Mouse (Mus musculus): ENCODE measurements around the gene Trim25. TPM values are rescaled to one million over a fixed set of nuclear protein-coding genes. Genes with fewer than 3 reads are reported as not detected.
"Not testable (repeated sequence)": the region's sequence is repeated elsewhere in the genome, so short reads cannot be mapped to it uniquely, and the experiment has no call there.

The Trim25 gene
- total RNA-seq, 2 experiments from 2014 or later: 4.0 to 5.2 TPM

DNA sequence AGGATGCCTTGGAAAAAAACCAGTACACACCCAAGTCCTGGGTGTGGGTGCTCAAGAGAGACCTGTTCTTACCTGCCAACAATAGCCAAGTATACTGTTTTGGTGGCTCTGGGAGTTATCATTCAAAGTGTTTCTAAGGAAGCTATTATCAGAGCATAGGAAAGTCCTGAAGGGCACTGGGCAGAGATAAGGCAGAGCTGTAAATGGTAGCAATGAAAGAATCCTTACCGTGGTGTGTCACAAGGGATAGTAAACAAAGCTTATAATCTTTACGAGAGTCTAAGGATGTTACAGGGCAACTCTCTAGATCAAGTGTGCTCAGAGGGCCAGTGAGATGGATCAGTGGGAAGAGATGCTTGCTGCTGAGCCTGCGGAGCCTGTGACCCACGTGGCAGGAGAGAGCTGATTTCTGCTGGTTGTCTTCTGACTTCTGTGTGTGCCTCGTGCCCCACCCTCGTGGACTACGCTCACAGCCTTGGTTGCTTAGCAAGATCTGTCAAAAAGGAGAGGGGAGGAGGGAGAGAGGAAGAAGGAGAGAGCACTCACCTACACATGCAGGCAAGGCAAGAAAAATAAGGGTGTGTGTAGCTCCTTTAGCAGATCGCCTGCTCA is 23.1 kb downstream of the Trim25 start:
- DNase-seq (ENCODE audit: low spot score in 2 of 2): no peak

DNA sequence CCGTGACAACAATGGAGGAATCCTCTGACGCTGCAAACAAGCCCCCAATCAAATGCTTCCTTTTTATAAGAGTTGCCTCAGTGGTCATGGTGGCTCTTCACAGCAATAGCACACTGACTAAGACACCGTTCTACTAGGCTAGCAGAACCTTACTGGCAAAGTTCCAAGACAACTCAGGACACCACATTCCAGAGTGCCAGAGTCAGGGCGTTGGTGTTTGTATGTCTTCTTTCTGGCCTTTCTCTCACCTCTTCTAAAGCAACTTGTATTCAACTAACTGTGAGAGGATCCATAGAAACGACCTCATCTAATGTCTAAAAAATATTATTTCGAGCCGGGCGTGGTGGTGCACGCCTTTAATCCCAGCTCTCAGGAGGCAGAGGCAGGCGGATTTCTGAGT is 24.3 kb downstream of the Trim25 start:
- no peak for DNase-seq (ENCODE audit: low spot score in 2 of 2)

DNA sequence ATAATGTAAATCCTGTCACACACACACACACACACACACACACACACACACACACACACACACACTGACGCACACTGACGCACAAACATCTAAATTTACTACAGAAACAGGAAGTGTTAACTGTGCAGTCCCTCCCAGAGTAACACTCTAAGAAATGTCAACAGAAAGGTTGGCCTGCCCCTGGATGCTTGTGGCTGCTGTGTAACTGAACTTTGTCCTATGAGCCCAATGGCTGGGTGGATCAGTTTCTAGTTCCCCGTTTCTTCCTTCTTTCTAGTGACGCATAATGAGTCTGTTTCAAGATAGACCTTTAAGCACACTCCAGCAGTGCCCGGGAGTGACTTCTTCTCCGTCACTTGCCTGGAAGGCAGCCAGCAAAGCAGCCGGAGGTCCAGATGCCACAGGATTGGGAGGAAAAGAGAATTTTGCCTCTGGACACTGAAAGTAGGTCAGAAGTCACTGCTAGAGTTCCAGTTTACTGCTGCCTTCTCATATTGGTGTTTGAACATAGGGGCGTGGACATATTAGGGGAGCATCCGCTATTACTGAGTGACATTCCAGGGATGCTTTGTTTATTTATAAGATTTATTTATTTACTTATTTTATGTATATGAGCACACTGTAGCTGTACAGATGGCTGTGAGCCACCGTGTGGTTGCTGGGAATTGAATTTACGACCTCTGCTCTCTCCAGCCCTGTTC is 25.2 kb downstream of the Trim25 start:
- peak in 1 of 2 experiments; percentile 15 for DNase-seq (ENCODE audit: low spot score in 2 of 2)

DNA sequence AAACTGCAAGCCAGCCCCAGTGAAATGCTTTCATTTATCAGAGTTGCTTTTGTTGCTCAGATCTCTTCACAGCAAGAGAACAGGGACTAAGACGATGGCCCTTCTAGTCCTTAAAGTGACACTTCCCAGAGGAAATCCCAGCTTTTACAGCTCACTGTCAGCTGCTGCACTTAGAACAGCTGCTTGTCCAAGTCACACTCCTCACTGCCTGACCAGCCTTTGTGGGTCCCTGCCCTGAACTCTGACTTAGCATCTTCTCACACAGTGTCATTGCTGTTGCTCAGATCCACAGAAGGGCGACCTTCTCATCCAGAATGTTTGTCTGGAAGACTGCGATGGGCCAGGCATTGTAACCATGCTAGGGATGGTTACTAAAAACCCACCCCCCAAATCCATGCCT is 26.4 kb downstream of the Trim25 start:
- DNase-seq (ENCODE audit: low spot score in 2 of 2): no peak

DNA sequence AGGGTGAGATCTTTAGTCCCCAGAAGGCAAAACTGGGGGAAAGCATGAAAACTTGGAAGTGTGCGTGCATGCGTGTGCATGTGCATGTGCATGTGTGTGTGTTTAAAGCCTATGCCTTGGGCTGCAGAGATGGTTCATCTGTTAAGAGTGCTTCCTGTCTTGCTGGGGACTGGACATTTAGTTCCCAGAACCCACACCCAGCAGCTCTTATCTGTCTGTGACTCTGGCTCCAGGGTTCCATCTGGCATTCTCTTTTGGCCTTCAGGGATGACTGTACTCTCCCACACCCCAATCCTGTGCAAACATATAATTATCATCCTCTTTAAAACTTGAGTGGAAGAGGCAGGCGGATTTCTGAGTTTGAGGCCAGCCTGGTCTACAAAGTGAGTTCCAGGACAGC is 26.9 kb downstream of the Trim25 start:
- no peak for DNase-seq (ENCODE audit: low spot score in 2 of 2)

DNA sequence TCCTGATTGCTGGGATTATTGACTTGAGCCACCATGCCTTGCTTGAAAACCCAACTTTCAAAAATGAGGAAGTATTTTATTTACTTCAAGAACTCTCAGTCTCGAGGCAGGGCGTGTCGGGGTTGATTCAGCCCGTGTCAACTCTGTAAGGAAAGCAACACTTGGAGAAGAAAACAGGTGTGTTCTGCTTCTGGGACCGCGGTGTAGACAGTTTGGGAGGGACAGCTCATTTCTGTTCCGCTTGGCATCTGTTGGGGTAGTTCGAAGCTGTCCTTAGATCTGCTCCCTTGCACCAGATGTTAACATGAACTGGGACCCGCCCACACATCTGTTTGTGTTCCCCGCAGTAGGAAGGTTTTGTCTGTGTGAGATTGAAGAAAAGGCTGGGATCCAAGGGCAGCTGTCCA is 28.8 kb downstream of the Trim25 start:
- DNase-seq (ENCODE audit: low spot score in 2 of 2): no peak

DNA sequence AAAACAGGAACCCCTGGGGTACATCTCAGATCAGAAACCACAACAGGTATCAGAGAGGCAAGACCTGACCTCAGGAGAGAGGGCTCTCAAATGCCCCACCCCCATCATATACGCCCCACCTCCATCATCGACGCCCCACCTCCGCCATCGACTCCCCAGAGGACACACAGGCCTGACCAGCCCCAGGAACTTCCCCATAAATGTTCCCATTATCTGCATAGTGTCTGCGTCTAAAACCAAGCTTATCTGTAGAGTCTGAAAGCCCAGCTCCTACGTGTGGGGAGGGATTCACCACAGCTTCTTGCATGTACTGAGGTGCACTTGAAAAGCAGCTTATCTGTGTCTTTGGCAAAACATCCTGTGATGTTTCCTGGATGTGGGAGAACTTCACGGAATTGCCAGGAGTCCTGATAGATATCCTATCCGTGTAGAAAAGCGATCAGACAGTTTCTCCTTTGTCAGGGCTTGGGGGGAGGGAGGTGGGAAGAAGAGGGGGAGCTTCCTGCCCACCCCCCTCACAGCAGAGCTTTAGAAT is 29.8 kb downstream of the Trim25 start:
- no peak for DNase-seq (ENCODE audit: low spot score in 2 of 2)

DNA sequence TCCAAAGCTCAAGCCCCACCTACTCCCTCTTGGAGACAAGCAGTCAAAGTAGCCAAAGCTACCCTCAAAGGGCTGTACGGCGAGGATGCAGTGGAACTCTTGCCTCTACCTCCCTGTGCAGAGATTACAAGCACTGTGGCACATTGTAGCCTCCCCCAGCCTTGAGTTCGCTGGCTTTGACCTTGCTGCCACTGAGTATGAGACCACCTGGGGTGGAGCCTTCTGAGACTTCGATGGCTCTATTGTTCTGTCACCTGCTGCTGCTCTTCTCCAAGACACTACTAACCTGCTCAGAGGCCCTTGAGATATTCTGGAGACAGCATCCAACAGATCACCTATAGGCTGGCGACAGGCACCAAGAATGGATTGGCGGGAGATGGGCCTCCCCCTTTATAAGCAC is 31.4 kb downstream of the Trim25 start:
- no peak for DNase-seq (ENCODE audit: low spot score in 2 of 2)

DNA sequence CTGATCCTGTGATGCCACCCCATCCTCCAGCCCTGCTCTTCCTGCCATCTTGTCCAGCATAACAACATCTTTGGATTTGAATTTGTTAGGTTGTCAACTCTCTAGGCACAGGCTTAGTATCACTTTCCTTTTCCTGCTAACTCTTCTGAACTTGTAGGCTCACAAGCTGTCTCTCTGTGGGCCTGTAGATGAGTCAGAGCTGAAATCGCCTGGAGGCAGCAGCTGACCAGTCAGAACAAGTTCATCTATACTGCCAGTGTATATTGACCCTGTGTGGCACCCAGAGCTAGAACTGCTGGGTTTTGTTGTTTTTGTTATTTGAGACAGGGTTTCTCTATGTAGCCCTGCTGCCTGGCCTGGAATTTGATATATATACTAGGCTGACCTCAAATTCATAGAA is 32.0 kb downstream of the Trim25 start:
- DNase-seq (ENCODE audit: low spot score in 2 of 2): no peak

DNA sequence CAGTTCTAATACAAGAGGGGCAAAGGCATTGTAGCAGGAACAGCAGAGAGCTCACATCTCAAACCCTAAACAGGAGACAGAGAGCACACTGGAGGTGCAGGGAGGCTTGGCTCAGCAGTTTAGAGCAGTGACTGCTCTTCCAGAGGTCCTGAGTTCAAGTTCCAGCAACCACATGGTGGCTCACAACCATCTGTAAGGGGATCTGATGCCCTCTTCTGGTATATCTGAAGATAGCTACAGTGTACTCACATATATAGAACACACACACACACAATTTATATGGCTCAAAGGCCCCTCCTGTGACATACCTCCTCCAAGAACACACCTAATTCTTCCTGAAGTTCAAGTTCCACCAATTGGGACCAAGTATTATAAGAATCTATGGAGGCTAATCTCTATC is 35.4 kb downstream of the Trim25 start:
- DNase-seq (ENCODE audit: low spot score in 2 of 2): no peak

DNA sequence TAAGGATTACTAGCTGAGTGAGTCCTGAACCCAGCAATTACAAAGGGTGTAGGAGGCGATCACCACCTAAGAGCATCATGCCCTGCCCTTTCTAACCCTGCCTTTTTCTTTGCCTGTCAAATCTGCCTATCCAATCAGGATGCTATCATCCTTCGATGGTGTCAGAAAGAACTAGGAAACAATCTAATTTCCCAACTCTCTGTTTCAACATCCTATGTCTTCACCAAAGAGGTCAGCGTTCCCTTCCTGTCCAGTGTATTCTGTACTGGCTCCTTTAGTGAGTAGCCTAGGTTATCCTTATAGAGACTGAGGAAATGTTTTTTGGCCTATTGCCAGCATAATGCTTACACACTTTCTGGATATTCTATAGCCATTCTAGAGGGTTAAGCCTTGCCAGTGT is 36.4 kb downstream of the Trim25 start:
- no peak for DNase-seq (ENCODE audit: low spot score in 2 of 2)

DNA sequence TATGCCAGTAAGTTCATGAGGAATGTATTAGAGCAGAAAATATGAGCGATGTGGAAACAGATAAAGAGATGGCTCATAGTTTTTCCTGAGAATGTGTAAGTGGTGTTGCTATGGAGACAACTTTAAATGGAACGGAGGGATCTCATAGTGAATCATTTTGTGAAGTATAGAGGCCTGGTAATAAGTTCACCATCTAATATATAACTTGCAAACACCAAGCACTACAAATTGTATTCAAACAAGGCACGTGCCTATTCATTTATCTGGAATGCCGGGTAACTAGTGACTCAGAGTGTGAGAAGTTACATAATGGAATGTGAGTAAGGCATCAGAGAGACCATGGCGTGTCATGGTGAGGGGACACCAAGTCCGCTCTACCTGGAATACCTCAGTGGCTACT is 39.3 kb downstream of the Trim25 start:
- no peak for DNase-seq (ENCODE audit: low spot score in 2 of 2)

DNA sequence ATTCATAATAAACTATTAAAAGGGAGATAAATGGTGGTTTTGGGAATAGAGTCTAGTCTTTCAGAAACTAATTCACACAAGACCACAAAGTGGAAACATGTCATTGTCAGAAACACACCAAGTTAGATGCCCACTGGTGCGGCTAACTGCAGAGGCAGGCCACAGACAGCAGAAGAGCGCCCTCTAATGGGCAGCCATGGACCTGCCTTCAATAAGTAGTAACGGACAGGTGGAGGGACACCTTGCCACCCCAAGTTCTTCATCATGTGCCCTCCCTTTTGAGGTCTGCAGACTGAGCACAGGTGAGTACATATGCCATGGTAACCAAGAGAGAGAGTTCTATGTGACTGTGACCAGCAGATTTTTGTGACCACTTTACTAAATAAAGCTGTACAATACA is 40.1 kb downstream of the Trim25 start:
- DNase-seq (ENCODE audit: low spot score in 2 of 2): peak; percentile 43 to 55

DNA sequence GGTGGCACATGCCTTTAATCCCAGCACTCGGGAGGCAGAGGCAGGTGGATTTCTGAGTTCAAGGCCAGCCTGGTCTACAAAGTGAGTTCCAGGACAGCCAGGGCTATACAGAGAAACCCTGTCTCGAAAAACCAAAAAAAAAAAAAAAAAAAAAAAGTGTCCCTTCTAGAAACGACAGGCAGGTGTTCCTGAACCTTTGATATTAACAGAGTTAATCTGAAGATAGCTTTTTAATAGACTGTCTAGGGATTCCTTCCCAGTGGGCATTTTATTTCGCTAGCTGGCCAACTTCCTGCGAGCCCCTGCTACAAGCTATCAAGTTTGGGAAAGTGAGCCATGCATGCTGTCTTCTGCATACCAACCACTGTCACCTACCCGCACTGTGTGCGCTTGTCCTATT is 41.9 kb downstream of the Trim25 start:
- DNase-seq (ENCODE audit: low spot score in 2 of 2): not testable (repeated sequence)

DNA sequence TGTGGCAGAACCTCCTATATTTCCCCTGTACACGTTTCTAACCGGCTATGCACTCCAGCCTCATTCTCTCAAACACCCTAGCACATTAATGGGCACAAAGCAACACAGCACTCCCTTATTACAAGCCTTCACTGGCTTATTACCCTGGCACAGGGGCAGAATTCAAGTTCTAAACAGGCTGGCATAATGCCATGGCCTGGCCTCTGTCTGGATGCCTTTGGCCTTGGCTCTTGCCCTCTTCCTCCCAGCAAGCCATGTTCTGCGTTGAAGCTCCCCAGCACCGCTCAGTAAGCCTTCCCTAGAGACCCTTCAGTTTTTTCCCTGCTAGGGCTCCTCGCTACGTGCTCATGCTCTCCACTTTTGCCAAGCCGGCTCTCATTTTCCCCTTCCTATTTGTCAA is 43.9 kb downstream of the Trim25 start:
- no peak for DNase-seq (ENCODE audit: low spot score in 2 of 2)

DNA sequence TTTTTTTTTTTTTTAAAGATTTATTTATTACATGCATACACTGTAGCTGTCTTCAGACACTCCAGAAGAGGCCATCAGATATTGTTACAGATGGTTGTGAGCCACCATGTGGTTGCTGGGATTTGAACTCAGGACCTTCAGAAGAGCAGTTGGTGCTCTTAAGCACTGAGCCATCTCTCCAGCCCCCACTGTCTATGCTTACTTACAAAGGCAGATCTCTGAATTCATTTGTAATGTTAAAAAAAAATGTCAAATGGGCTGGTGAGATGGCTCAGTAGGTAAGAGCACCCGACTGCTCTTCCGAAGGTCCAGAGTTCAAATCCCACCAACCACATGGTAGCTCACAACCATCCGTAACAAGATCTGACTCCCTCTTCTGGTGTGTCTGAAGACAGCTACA is 46.3 kb downstream of the Trim25 start:
- DNase-seq (ENCODE audit: low spot score in 2 of 2): not testable (repeated sequence)

DNA sequence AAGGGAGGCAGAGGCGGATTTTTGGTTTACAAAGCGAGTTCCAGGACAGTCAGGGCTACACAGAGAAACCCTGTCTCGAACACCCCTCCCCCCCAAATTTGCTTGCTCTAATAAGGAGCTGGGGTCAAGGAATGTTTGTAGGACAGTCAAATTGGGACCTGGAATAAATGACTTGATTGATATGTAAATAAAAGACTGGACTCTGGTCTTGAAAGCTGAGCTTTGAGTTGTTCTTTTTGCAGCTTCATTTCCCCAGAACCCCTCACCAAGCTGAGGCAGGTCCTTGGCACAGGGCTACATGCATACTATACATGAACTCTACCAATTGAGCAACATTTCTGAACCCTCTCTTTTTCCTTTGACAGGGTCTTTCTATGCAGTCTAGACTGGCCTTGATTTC is 46.8 kb downstream of the Trim25 start:
- DNase-seq (ENCODE audit: low spot score in 2 of 2): no peak

DNA sequence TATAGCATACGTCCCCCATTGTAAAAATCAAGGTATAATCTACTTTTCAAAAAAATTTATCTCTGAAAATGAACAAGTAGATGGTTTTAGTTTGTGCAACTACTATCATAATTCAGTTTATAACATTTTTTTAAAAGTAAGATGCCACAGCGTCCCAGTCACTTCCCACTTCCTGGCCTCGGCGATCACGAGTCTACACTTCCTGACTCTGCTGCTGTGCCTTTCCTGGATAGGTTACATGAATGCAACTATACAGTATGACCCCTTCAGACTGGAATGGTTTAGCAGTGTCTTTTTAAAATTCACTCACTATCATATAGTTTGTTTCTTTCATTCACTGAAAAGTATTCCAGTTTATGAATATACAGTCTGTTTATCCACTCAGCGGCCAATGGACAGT is 52.6 kb downstream of the Trim25 start:
- no peak for DNase-seq (ENCODE audit: low spot score in 2 of 2)

DNA sequence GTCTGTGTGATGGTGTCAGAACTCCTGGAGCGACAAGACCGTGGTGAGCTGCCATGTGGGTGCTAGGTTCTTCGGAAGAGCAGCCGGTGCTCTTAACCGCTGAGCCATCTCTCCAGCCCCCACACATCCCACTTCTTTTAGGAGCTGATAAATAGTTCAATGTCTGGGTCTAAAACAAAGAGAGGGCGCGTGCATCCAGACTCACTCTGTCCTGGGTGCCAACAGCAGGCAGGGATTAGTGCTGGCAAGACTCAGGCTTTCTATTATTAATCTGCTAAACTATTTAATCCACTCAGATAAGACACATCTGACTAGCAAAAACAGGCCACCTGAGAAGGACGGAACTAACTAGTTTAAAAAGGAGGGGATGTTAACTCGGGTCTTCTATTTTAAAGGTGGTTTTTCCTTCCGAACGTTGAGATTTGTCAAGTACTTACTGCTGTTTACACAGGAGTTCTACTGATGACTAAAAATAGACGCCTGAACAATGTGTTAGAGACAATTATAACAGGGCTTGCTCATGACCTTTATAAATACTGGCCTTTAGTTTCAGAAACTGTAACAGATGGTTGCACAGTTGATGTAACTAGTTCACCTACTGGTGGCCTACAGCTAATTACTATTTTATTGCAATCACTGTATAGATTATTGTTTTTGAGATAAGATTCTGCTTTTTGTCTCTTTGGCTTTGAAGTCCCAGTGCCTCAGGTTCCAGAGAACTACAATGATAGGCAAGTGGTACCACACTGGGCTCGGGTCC is 56.9 kb downstream of the Trim25 start:
- no peak for DNase-seq (ENCODE audit: low spot score in 2 of 2)

DNA sequence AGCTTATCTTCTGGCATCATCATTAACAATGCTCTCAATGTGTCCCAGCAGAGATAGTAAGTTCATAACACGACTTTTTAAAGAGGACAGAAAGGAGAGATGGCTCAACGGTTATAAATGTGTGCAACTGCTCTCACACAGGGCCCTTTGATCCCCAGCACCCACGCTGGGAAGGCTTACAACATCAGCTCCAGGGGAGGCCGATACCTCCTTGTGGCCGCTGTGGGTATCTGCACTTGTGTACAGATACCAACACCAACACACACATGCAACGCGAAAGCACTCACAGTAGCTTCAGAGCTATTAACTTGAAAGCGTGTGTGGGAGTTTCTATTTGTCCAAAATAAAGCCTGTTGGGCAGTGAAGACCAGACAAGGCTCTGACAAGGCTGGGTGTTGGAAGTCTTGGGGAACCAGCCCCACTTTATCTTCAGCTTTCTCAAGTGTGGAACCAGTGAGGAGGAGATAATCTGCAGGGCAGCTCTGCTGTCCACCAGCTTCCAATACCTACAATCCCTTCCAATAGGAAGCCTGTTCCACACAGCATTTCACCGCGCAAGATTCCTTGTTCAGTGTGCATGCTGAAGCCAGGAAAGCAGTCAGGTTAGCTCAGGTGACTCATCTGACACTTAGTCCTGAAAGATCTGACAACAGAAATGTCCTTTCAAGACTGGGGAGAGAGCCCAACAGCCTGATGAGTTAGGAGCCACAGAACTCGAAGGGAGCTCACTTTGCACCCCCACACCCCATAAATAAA is 59.5 kb downstream of the Trim25 start:
- no peak for DNase-seq (ENCODE audit: low spot score in 2 of 2)

DNA sequence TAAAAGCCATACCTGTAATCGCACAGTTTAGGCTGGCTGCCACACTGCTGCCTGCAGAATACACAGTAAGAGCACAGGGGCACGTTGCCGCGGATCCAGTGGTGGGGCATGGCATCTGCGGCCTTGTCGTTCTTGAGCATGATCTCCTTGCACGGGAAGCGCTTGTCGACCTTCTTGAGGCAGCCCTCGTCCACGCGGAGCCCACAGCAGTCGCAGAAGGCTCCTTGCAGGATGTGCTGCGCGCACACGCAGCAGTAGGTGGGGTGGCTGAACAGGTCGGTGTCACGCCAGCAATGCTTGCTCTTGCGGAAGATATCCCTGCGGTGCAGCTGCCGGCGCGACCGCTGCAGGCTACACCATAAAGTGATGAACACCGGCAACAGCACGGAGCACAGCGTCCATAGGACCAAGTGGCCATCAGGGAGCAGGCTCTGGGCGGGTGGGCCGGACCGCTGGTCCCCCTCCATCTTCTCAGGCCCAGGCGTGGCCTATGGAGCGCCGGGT is 60.8 kb downstream of the Trim25 start:
- peak in 1 of 2 experiments; percentile 33 for DNase-seq (ENCODE audit: low spot score in 2 of 2)

Measured in layer of hippocampus, postnatal 14 days (tissue).